Mouse (Mus musculus): ENCODE results near the gene Atp6v0d1.
A peak's percentile ranks its signal among the peaks of the same experiment; 100 is the strongest.
"Not testable (repeated sequence)": the region's sequence is repeated elsewhere in the genome, so short reads cannot be mapped to it uniquely, and the experiment has no call there.

Gene Atp6v0d1

GRCm38 (mm10) chr8:105574741-105575140 is 8.9 kb upstream of the Atp6v0d1 start:
- DNase-seq (ENCODE audit: low spot score in 2 of 2), result no peak

- DNase-seq (ENCODE audit: low spot score in 2 of 2), result no peak
These were observed 7.6 kb upstream of the Atp6v0d1 start for GRCm38 (mm10) chr8:105573427-105573826.

GRCm38 (mm10) chr8:105571810-105572209 is 6.0 kb upstream of the Atp6v0d1 start:
- peak; percentile 36 to 62 for DNase-seq (ENCODE audit: low spot score in 2 of 2)

- DNase-seq (ENCODE audit: low spot score in 2 of 2), result no peak
These were observed 1.1 kb upstream of the Atp6v0d1 start for GRCm38 (mm10) chr8:105566703-105567595.

GRCm38 (mm10) chr8:105565401-105565881 is 406 bp downstream of the Atp6v0d1 start:
- DNase-seq (ENCODE audit: low spot score in 2 of 2), result peak; percentile 48 to 60

- not testable (repeated sequence) for DNase-seq (ENCODE audit: low spot score in 2 of 2)
These were observed 1.1 kb downstream of the Atp6v0d1 start for GRCm38 (mm10) chr8:105564573-105565229.

- no peak for DNase-seq (ENCODE audit: low spot score in 2 of 2)
These were observed 2.0 kb downstream of the Atp6v0d1 start for GRCm38 (mm10) chr8:105563871-105564270.

- DNase-seq (ENCODE audit: low spot score in 2 of 2), result no peak
These were observed 3.0 kb downstream of the Atp6v0d1 start for GRCm38 (mm10) chr8:105562863-105563262.

- DNase-seq (ENCODE audit: low spot score in 2 of 2), result no peak
These were observed 10.6 kb downstream of the Atp6v0d1 start for GRCm38 (mm10) chr8:105555230-105555629.

GRCm38 (mm10) chr8:105554087-105554486 is 11.8 kb downstream of the Atp6v0d1 start:
- DNase-seq (ENCODE audit: low spot score in 2 of 2), result peak in 1 of 2 experiments; percentile 69

- DNase-seq (ENCODE audit: low spot score in 2 of 2), result no peak
These were observed 13.0 kb downstream of the Atp6v0d1 start for GRCm38 (mm10) chr8:105552824-105553223.

- DNase-seq (ENCODE audit: low spot score in 2 of 2), result no peak
These were observed 13.8 kb downstream of the Atp6v0d1 start for GRCm38 (mm10) chr8:105552032-105552431.

GRCm38 (mm10) chr8:105550083-105550482 is 15.8 kb downstream of the Atp6v0d1 start:
- no peak for DNase-seq (ENCODE audit: low spot score in 2 of 2)

- no peak for DNase-seq (ENCODE audit: low spot score in 2 of 2)
These were observed 16.3 kb downstream of the Atp6v0d1 start for GRCm38 (mm10) chr8:105549506-105549905.

GRCm38 (mm10) chr8:105546384-105547350 is 19.2 kb downstream of the Atp6v0d1 start:
- no peak for DNase-seq (ENCODE audit: low spot score in 2 of 2)

- DNase-seq (ENCODE audit: low spot score in 2 of 2), result peak; percentile 33 to 47
These were observed 20.6 kb downstream of the Atp6v0d1 start for GRCm38 (mm10) chr8:105545249-105545648.

- peak in 1 of 2 experiments; percentile 26 for DNase-seq (ENCODE audit: low spot score in 2 of 2)
These were observed 21.2 kb downstream of the Atp6v0d1 start for GRCm38 (mm10) chr8:105544544-105545205.

- no peak for DNase-seq (ENCODE audit: low spot score in 2 of 2)
These were observed 22.1 kb downstream of the Atp6v0d1 start for GRCm38 (mm10) chr8:105543703-105544102.

- DNase-seq (ENCODE audit: low spot score in 2 of 2), result no peak
These were observed 23.0 kb downstream of the Atp6v0d1 start for GRCm38 (mm10) chr8:105542808-105543207.

GRCm38 (mm10) chr8:105542032-105542656 is 23.7 kb downstream of the Atp6v0d1 start:
- no peak for DNase-seq (ENCODE audit: low spot score in 2 of 2)
